Mouse (Mus musculus) midbrain, postnatal 0 days (tissue): Measurements from ENCODE around the gene Znrf2. TPM values are rescaled to one million over a fixed set of nuclear protein-coding genes. Genes with fewer than 3 reads are reported as not detected.

Experiments used
- ATAC-seq: fragments of 200-750 bp; cut with Nextera tagmentation; 2 replicates; pipeline ENCODE4 v1.8.0; 2017; ENCODE audit warnings: moderate number of reproducible peaks, mild to moderate bottlenecking, moderate TSS enrichment, moderate library complexity; ENCODE audit not compliant: low FRiP score
- DNase-seq: peaks from one replicate; pipeline ENCODE4 v3.0.0-alpha.2; 2015; ENCODE audit warnings: low spot score
- H3K27ac ChIP-seq: fragments of 300-500 bp; sonication (generic); 2 replicates; pipeline ENCODE4 v1.5.1; 2014; ENCODE audit warnings: low read depth, mild to moderate bottlenecking, low read length, mixed read lengths
- H3K27me3 ChIP-seq: fragments of 300-500 bp; sonication (generic); 2 replicates; pipeline ENCODE4 v1.6.1; 2014; ENCODE audit warnings: low read length, control low read depth, mixed read lengths; ENCODE audit not compliant: insufficient read depth
- H3K36me3 ChIP-seq: fragments of 300-500 bp; sonication (generic); 2 replicates; pipeline ENCODE4 v1.6.1; 2014; ENCODE audit warnings: low read length, control low read depth, mixed read lengths; ENCODE audit not compliant: insufficient read depth
- H3K4me1 ChIP-seq: fragments of 300-500 bp; sonication (generic); 2 replicates; pipeline ENCODE4 v1.6.1; 2014; ENCODE audit warnings: mild to moderate bottlenecking, control low read depth, antibody characterized with exemption, low read length, mixed read lengths; ENCODE audit not compliant: insufficient read depth
- H3K4me2 ChIP-seq: fragments of 300-500 bp; sonication (generic); 2 replicates; pipeline ENCODE4 v1.6.1; 2014; ENCODE audit warnings: low read depth, mild to moderate bottlenecking, low read length, mixed read lengths; ENCODE audit not compliant: poor library complexity, severe bottlenecking
- H3K4me3 ChIP-seq: fragments of 300-500 bp; sonication (generic); 2 replicates; pipeline ENCODE4 v1.5.1; 2014; ENCODE audit warnings: low read depth, mild to moderate bottlenecking, low read length, moderate library complexity
- H3K9ac ChIP-seq: fragments of 300-500 bp; sonication (generic); replicated peaks from 2 replicates; pipeline ENCODE4 v1.6.1; 2014; ENCODE audit warnings: mild to moderate bottlenecking, low read length, moderate library complexity, mixed read lengths; ENCODE audit not compliant: poor library complexity, severe bottlenecking
- H3K9me3 ChIP-seq: fragments of 300-500 bp; sonication (generic); 2 replicates; pipeline ENCODE4 v1.6.1; 2016; ENCODE audit warnings: low read length, control low read depth
- CTCF ChIP-seq: IDR thresholded peaks from 2 replicates; pipeline ENCODE4 v1.5.1; 2016; ENCODE audit warnings: antibody characterized with exemption, mild to moderate bottlenecking
- WGBS: fragments of 180-500 bp; shearing (Covaris S2); extraction: QIAGEN DNeasy Blood & Tissue Kit; methylation state at CpG from one replicate; pipeline ENCODE4 v1.1.7; 2014; 5-methylcytosine and 5-hydroxymethylcytosine counted together
- polyA plus RNA-seq: library from polyadenylated mRNA; unstranded; fragments of >200 nt; fragmentation: Nextera tagmentation; extraction: Ambion mirVana; gene quantifications from 2 replicates; pipeline ENCODE4 v1.2.1, GENCODE M21; 2015
- total RNA-seq: library from RNA; depleted of rRNA; stranded (reverse); fragments of >200 nt; gene quantifications from 2 replicates; pipeline ENCODE4 v1.2.3, GENCODE M21; 2014; rRNA removed

Gene Znrf2
- total and polyA plus RNA-seq, 2 experiments from 2014 or later: 6.5 to 32.8 TPM

DNA sequence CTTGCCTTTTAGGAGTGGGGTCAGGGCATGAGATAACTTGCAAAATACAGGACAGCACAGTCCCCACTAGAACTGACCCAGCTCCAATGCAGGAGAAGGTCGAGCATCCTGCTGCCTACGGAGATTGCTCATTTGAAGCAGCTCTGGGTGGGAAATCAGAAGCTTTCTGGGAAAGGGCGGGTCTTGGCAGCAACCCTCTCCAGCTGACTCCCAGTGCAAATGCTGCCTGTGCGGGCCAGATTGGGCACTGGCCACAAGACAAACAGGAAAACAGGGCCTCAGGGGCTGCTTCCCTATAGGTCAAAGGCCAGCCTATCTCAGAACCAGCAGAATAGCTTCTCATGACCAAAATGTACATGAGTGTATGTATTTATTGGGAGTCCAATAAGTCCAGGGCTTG, 122.9 kb downstream of the Znrf2 start:
- DNase-seq: no peak
- ATAC-seq: no peak

DNA sequence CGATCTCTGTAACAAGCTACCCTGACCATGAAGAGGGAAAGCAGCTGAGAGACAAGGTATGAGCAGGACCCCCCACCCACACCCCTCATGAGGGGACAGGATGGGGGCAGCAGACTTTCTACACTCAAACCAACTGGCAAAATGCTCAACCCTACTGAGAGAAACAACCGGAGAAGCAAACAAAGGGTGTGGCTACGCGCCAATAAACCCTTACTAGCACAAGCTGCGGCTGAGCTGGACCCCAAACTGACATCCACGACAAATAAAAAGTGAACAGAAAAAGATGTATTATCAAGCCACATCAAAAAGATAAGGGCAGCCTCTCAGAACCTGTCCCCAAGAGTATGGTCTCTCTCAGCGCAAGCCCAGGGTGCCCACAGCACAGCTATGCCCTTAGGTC, 123.4 kb downstream of the Znrf2 start:
- H3K4me2 ChIP-seq: no peak overlapping the region
- H3K9me3 ChIP-seq: no peaks in the 10 kb centered on the region
- no peak overlapping the region for H3K9ac ChIP-seq
- no peaks in the 10 kb centered on the region for H3K36me3 ChIP-seq
- TF ChIP-seq CTCF: no peak
- H3K4me3 ChIP-seq: no peak overlapping the region
- DNase-seq (peak; percentile 8), ATAC-seq (no peak)
- 67% methylated on average over 7 of the region's 7 CpGs for WGBS
- H3K27ac ChIP-seq: no peak overlapping the region
- H3K27me3 ChIP-seq: peaks cover 6% of the 10 kb centered on the region
- H3K4me1 ChIP-seq: no peaks in the 10 kb centered on the region

More for the DNA sequence above, 122.9 kb downstream of the Znrf2 start:
- Histone ChIP-seq H3K4me2 (no peak overlapping the region), H3K27ac (no peak overlapping the region), H3K9me3 (no peaks in the 10 kb centered on the region), H3K27me3 (peaks cover 6% of the 10 kb centered on the region), H3K4me3 (no peak overlapping the region), H3K9ac (no peak overlapping the region), H3K4me1 (no peaks in the 10 kb centered on the region), H3K36me3 (no peaks in the 10 kb centered on the region)
- 73% methylated on average over 4 of the region's 4 CpGs for WGBS
- no peak for TF ChIP-seq CTCF

DNA sequence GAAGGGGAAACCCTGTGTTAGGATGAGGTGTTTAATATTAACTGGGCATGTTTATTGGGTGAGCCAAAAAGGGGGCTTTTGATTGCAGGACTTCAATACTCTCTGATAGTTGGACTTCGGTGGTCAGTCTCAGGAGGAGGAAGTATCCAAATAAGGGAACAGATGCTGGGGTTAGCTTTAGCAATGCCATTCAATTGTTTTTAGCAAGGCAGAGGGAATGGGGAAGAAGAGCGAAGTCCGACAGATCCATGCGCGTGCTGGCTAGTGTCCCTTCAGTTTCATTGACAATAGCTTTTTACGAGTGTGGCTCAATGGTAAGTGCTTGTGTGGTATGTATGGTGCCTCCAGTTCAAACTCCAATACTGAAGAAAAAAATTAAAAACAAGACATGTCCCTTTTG, 124.4 kb downstream of the Znrf2 start:
- Histone ChIP-seq H3K9ac (no peak overlapping the region), H3K4me1 (no peaks in the 10 kb centered on the region), H3K4me3 (no peak overlapping the region), H3K27ac (no peak overlapping the region), H3K36me3 (no peaks in the 10 kb centered on the region), H3K9me3 (no peaks in the 10 kb centered on the region), H3K27me3 (peaks cover 6% of the 10 kb centered on the region), H3K4me2 (no peak overlapping the region)
- DNase-seq (no peak), ATAC-seq (no peak)
- no peak for TF ChIP-seq CTCF
- WGBS: 93% methylated on average over 6 of the region's 6 CpGs

Other genes starting within 250 kb of the Znrf2 start
- 14.9 and 17.0 TPM in 2 replicates for gene Plekha8, start 221.8 kb upstream of the Znrf2 start, total RNA-seq
- gene Plekha8, start 221.8 kb upstream of the Znrf2 start, polyA plus RNA-seq: 4.8 and 5.2 TPM in 2 replicates
- 5.6 and 8.2 TPM in 2 replicates for gene Fkbp14, start 219.6 kb upstream of the Znrf2 start, total RNA-seq
- gene Fkbp14, start 219.6 kb upstream of the Znrf2 start, polyA plus RNA-seq: 5.4 and 6.4 TPM in 2 replicates
- 163 and 213 TPM in 2 replicates for gene Mturn, start 135.3 kb upstream of the Znrf2 start, total RNA-seq
- 92.8 and 93.2 TPM in 2 replicates for gene Mturn, start 135.3 kb upstream of the Znrf2 start, polyA plus RNA-seq
- gene Nod1, start 155.7 kb downstream of the Znrf2 start, total RNA-seq: 3.3 and 8.3 TPM in 2 replicates
- gene Nod1, start 155.7 kb downstream of the Znrf2 start, polyA plus RNA-seq: 1.5 and 1.7 TPM in 2 replicates
- gene Ggct, start 176.0 kb downstream of the Znrf2 start, total RNA-seq: 1.8 and 2.9 TPM in 2 replicates
- gene Ggct, start 176.0 kb downstream of the Znrf2 start, polyA plus RNA-seq: 15.8 and 18.7 TPM in 2 replicates
- gene Gars, start 221.1 kb downstream of the Znrf2 start, total RNA-seq: 136 and 160 TPM in 2 replicates
- gene Gars, start 221.1 kb downstream of the Znrf2 start, polyA plus RNA-seq: 202 and 203 TPM in 2 replicates